Mouse (Mus musculus): ENCODE data around the gene Rrp12. TPM values are rescaled to one million over a fixed set of nuclear protein-coding genes. Genes with fewer than 3 reads are reported as not detected.

Rrp12 gene
- polyA plus RNA-seq, 1 experiment from 2014 or later = 15.4 TPM

GRCm38 (mm10) chr19:41847091-41847581 is 48.8 kb downstream of the Rrp12 start:
- peak; percentile 19 for ATAC-seq (ENCODE audit: insufficient read depth, low FRiP score)
- peak overlapping the region; percentile 83 for H3K9ac ChIP-seq (ENCODE audit: low read length)
- peaks cover 8% of the 10 kb centered on the region for H3K4me1 ChIP-seq (ENCODE audit: control insufficient read depth, insufficient read depth, low read length)
- under 1% methylated on average over 64 of the region's 64 CpGs for WGBS
- H3K4me2 ChIP-seq (ENCODE audit: low read depth, low read length) = peak overlapping the region; percentile 95
- H3K9me3 ChIP-seq (replicated peaks; ENCODE audit: control insufficient read depth, low read length) = no peaks in the 10 kb centered on the region
- H3K27me3 ChIP-seq (ENCODE audit: control insufficient read depth, insufficient read depth, low read length) = no peaks in the 10 kb centered on the region
- H3K4me3 ChIP-seq (replicated peaks; ENCODE audit: low read length) = peak overlapping the region; percentile 69
- peak overlapping the region; percentile 88 for H3K27ac ChIP-seq (ENCODE audit: low read length)
- H3K36me3 ChIP-seq (ENCODE audit: control insufficient read depth, insufficient read depth, low read length) = no peaks in the 10 kb centered on the region

- Histone ChIP-seq H3K36me3 (ENCODE audit: control insufficient read depth, insufficient read depth, low read length) (no peaks in the 10 kb centered on the region), H3K4me2 (ENCODE audit: low read depth, low read length) (peak overlapping the region; percentile 95), H3K9me3 (replicated peaks; ENCODE audit: control insufficient read depth, low read length) (no peaks in the 10 kb centered on the region), H3K27me3 (ENCODE audit: control insufficient read depth, insufficient read depth, low read length) (no peaks in the 10 kb centered on the region), H3K4me1 (ENCODE audit: control insufficient read depth, insufficient read depth, low read length) (peaks cover 8% of the 10 kb centered on the region), H3K27ac (ENCODE audit: low read length) (no peak overlapping the region), H3K9ac (ENCODE audit: low read length) (peak overlapping the region; percentile 83), H3K4me3 (replicated peaks; ENCODE audit: low read length) (peak overlapping the region; percentile 69)
- no peak for ATAC-seq (ENCODE audit: insufficient read depth, low FRiP score)
- 13% methylated on average over 21 of the region's 21 CpGs for WGBS
Measured at GRCm38 (mm10) chr19:41846366-41847090, 49.4 kb downstream of the Rrp12 start.

GRCm38 (mm10) chr19:41844345-41844744 is 51.6 kb downstream of the Rrp12 start:
- Histone ChIP-seq H3K4me2 (ENCODE audit: low read depth, low read length) (no peak overlapping the region), H3K27ac (ENCODE audit: low read length) (no peak overlapping the region), H3K4me1 (ENCODE audit: control insufficient read depth, insufficient read depth, low read length) (peaks cover 8% of the 10 kb centered on the region), H3K27me3 (ENCODE audit: control insufficient read depth, insufficient read depth, low read length) (no peaks in the 10 kb centered on the region), H3K36me3 (ENCODE audit: control insufficient read depth, insufficient read depth, low read length) (no peaks in the 10 kb centered on the region), H3K9me3 (replicated peaks; ENCODE audit: control insufficient read depth, low read length) (no peaks in the 10 kb centered on the region), H3K9ac (ENCODE audit: low read length) (no peak overlapping the region), H3K4me3 (replicated peaks; ENCODE audit: low read length) (no peak overlapping the region)
- 87% methylated on average over 6 of the region's 6 CpGs for WGBS
- ATAC-seq (ENCODE audit: insufficient read depth, low FRiP score) = no peak

- no peaks in the 10 kb centered on the region for H3K36me3 ChIP-seq (ENCODE audit: control insufficient read depth, insufficient read depth, low read length)
- no peak overlapping the region for H3K27ac ChIP-seq (ENCODE audit: low read length)
- ATAC-seq (ENCODE audit: insufficient read depth, low FRiP score) = no peak
- 82% methylated on average over 4 of the region's 4 CpGs for WGBS
- no peaks in the 10 kb centered on the region for H3K9me3 ChIP-seq (replicated peaks; ENCODE audit: control insufficient read depth, low read length)
- H3K4me2 ChIP-seq (ENCODE audit: low read depth, low read length) = no peak overlapping the region
- H3K27me3 ChIP-seq (ENCODE audit: control insufficient read depth, insufficient read depth, low read length) = no peaks in the 10 kb centered on the region
- peaks cover 8% of the 10 kb centered on the region for H3K4me1 ChIP-seq (ENCODE audit: control insufficient read depth, insufficient read depth, low read length)
- H3K4me3 ChIP-seq (replicated peaks; ENCODE audit: low read length) = no peak overlapping the region
- no peak overlapping the region for H3K9ac ChIP-seq (ENCODE audit: low read length)
Measured at GRCm38 (mm10) chr19:41842706-41843105, 53.3 kb downstream of the Rrp12 start.

- Histone ChIP-seq H3K4me3 (replicated peaks; ENCODE audit: low read length) (no peak overlapping the region), H3K9me3 (replicated peaks; ENCODE audit: control insufficient read depth, low read length) (no peaks in the 10 kb centered on the region), H3K27me3 (ENCODE audit: control insufficient read depth, insufficient read depth, low read length) (no peaks in the 10 kb centered on the region), H3K36me3 (ENCODE audit: control insufficient read depth, insufficient read depth, low read length) (no peaks in the 10 kb centered on the region), H3K27ac (ENCODE audit: low read length) (no peak overlapping the region), H3K4me2 (ENCODE audit: low read depth, low read length) (no peak overlapping the region), H3K9ac (ENCODE audit: low read length) (no peak overlapping the region), H3K4me1 (ENCODE audit: control insufficient read depth, insufficient read depth, low read length) (peaks cover 8% of the 10 kb centered on the region)
- WGBS = 86% methylated on average over 4 of the region's 4 CpGs
- ATAC-seq (ENCODE audit: insufficient read depth, low FRiP score) = no peak
Measured at GRCm38 (mm10) chr19:41842196-41842595, 53.8 kb downstream of the Rrp12 start.

- Histone ChIP-seq H3K27ac (ENCODE audit: low read length) (no peak overlapping the region), H3K36me3 (ENCODE audit: control insufficient read depth, insufficient read depth, low read length) (no peaks in the 10 kb centered on the region), H3K27me3 (ENCODE audit: control insufficient read depth, insufficient read depth, low read length) (no peaks in the 10 kb centered on the region), H3K9me3 (replicated peaks; ENCODE audit: control insufficient read depth, low read length) (no peaks in the 10 kb centered on the region), H3K9ac (ENCODE audit: low read length) (no peak overlapping the region), H3K4me1 (ENCODE audit: control insufficient read depth, insufficient read depth, low read length) (peaks cover 11% of the 10 kb centered on the region), H3K4me3 (replicated peaks; ENCODE audit: low read length) (no peak overlapping the region), H3K4me2 (ENCODE audit: low read depth, low read length) (no peak overlapping the region)
- no peak for ATAC-seq (ENCODE audit: insufficient read depth, low FRiP score)
- WGBS = 77% methylated on average over 7 of the region's 7 CpGs
Measured at GRCm38 (mm10) chr19:41841105-41841750, 54.7 kb downstream of the Rrp12 start.

GRCm38 (mm10) chr19:41839685-41840084 is 56.3 kb downstream of the Rrp12 start:
- 95% methylated on average over 3 of the region's 3 CpGs for WGBS
- no peaks in the 10 kb centered on the region for H3K27me3 ChIP-seq (ENCODE audit: control insufficient read depth, insufficient read depth, low read length)
- H3K27ac ChIP-seq (ENCODE audit: low read length) = no peak overlapping the region
- H3K9ac ChIP-seq (ENCODE audit: low read length) = no peak overlapping the region
- H3K4me1 ChIP-seq (ENCODE audit: control insufficient read depth, insufficient read depth, low read length) = peaks cover 8% of the 10 kb centered on the region; the same call in 1 of the 2 replicates
- H3K9me3 ChIP-seq (replicated peaks; ENCODE audit: control insufficient read depth, low read length) = no peaks in the 10 kb centered on the region
- no peak for ATAC-seq (ENCODE audit: insufficient read depth, low FRiP score)
- no peak overlapping the region for H3K4me2 ChIP-seq (ENCODE audit: low read depth, low read length)
- H3K4me3 ChIP-seq (replicated peaks; ENCODE audit: low read length) = no peak overlapping the region
- H3K36me3 ChIP-seq (ENCODE audit: control insufficient read depth, insufficient read depth, low read length) = no peaks in the 10 kb centered on the region

GRCm38 (mm10) chr19:41838808-41839207 is 57.2 kb downstream of the Rrp12 start:
- H3K9ac ChIP-seq (ENCODE audit: low read length) = no peak overlapping the region
- peak overlapping the region; percentile 91 for H3K27ac ChIP-seq (ENCODE audit: low read length)
- ATAC-seq (ENCODE audit: insufficient read depth, low FRiP score) = no peak
- H3K4me3 ChIP-seq (replicated peaks; ENCODE audit: low read length) = no peak overlapping the region
- peaks cover 8% of the 10 kb centered on the region; the same call in 1 of the 2 replicates for H3K4me1 ChIP-seq (ENCODE audit: control insufficient read depth, insufficient read depth, low read length)
- 26% methylated on average over 6 of the region's 6 CpGs for WGBS
- no peaks in the 10 kb centered on the region for H3K27me3 ChIP-seq (ENCODE audit: control insufficient read depth, insufficient read depth, low read length)
- H3K36me3 ChIP-seq (ENCODE audit: control insufficient read depth, insufficient read depth, low read length) = no peaks in the 10 kb centered on the region
- H3K9me3 ChIP-seq (replicated peaks; ENCODE audit: control insufficient read depth, low read length) = no peaks in the 10 kb centered on the region
- peak overlapping the region; percentile 39 for H3K4me2 ChIP-seq (ENCODE audit: low read depth, low read length)

- peak overlapping the region; percentile 40 for H3K4me2 ChIP-seq (ENCODE audit: low read depth, low read length)
- peak overlapping the region; percentile 91 for H3K27ac ChIP-seq (ENCODE audit: low read length)
Measured at GRCm38 (mm10) chr19:41837917-41838261, 58.1 kb downstream of the Rrp12 start.

More at GRCm38 (mm10) chr19:41837917-41838261, 58.1 kb downstream of the Rrp12 start:
- Histone ChIP-seq H3K27me3 (ENCODE audit: control insufficient read depth, insufficient read depth, low read length) (no peaks in the 10 kb centered on the region), H3K4me1 (ENCODE audit: control insufficient read depth, insufficient read depth, low read length) (peaks cover 8% of the 10 kb centered on the region; the same call in 1 of the 2 replicates), H3K4me3 (replicated peaks; ENCODE audit: low read length) (0 out of 2 replicates have a peak overlapping the region, but pooled peaks have one; percentile 2), H3K9ac (ENCODE audit: low read length) (no peak overlapping the region), H3K9me3 (replicated peaks; ENCODE audit: control insufficient read depth, low read length) (no peaks in the 10 kb centered on the region), H3K36me3 (ENCODE audit: control insufficient read depth, insufficient read depth, low read length) (no peaks in the 10 kb centered on the region)
- WGBS = 42% methylated on average over 4 of the region's 4 CpGs
- peak; percentile 65 for ATAC-seq (ENCODE audit: insufficient read depth, low FRiP score)

Data from stomach, embryonic 16.5 days (tissue).